Mouse (Mus musculus) ES-E14 (cell line): ENCODE data around the gene Atf7ip. TPM values are rescaled to one million over a fixed set of nuclear protein-coding genes. Genes with fewer than 3 reads are reported as not detected.

Experiments
- DNase-seq: peaks from one replicate; pipeline ENCODE4 v3.0.0-alpha.2; 2013; ENCODE audit warnings: low read depth, low spot score
- H3K27ac ChIP-seq: 2 replicates; pipeline ENCODE4 v1.5.1; 2012; ENCODE audit warnings: low read depth, mild to moderate bottlenecking, low read length, moderate library complexity, mixed read lengths; ENCODE audit not compliant: poor library complexity, insufficient read depth, severe bottlenecking
- H3K36me3 ChIP-seq: 2 replicates; pipeline ENCODE4 v1.6.1; 2012; ENCODE audit warnings: mild to moderate bottlenecking, low read length, moderate library complexity, mixed read lengths; ENCODE audit not compliant: control insufficient read depth, poor library complexity, insufficient read depth, severe bottlenecking
- H3K4me1 ChIP-seq, 2 experiments: fragments of 150-350 bp in 1 of 2; sonication (generic) in 1 of 2; 2 replicates each; pipeline ENCODE4 v1.6.1; 2012; ENCODE audit warnings: low read length in 2 of 2, mild to moderate bottlenecking in 1 of 2, mixed read lengths in 1 of 2; ENCODE audit not compliant: control insufficient read depth in 2 of 2, insufficient read depth in 2 of 2, poor library complexity in 1 of 2
- H3K4me3 ChIP-seq, 2 experiments: fragments of 150-350 bp in 1 of 2; sonication (generic) in 1 of 2; 2 replicates each; pipeline ENCODE4 v1.5.1; 2012; ENCODE audit warnings: low read length in 2 of 2, low read depth in 1 of 2, mild to moderate bottlenecking in 1 of 2, mixed read lengths in 1 of 2; ENCODE audit not compliant: insufficient read depth in 1 of 2, poor library complexity in 1 of 2, severe bottlenecking in 1 of 2
- H3K9ac ChIP-seq: 2 replicates; pipeline ENCODE4 v1.6.1; 2012; ENCODE audit warnings: low read depth, mild to moderate bottlenecking, low read length, mixed read lengths; ENCODE audit not compliant: poor library complexity, insufficient read depth, severe bottlenecking
- H3K9me3 ChIP-seq: fragments of 150-350 bp; sonication (generic); 2 replicates; pipeline ENCODE4 v1.6.1; 2012; ENCODE audit warnings: low read depth, mild to moderate bottlenecking, low read length; ENCODE audit not compliant: control insufficient read depth, insufficient read depth
- CHD2 ChIP-seq: IDR thresholded peaks from 2 replicates; pipeline ENCODE4 v1.6.1; 2014; ENCODE audit warnings: mild to moderate bottlenecking, low read depth, low read length, inconsistent platforms
- HCFC1 ChIP-seq: IDR thresholded peaks from 2 replicates; pipeline ENCODE4 v1.6.1; 2012; ENCODE audit warnings: low read length, inconsistent platforms, borderline replicate concordance; ENCODE audit not compliant: insufficient read depth
- MAFK ChIP-seq: IDR thresholded peaks from 2 replicates; pipeline ENCODE4 v1.6.1; 2014; ENCODE audit warnings: mild to moderate bottlenecking, low read depth, low read length, inconsistent platforms; ENCODE audit not compliant: insufficient read depth
- ZC3H11A ChIP-seq: IDR thresholded peaks from 2 replicates; pipeline ENCODE4 v1.6.1; 2012; ENCODE audit warnings: low read depth, mild to moderate bottlenecking, inconsistent platforms, low read length, borderline replicate concordance
- ZNF384 ChIP-seq: IDR thresholded peaks from 2 replicates; pipeline ENCODE4 v1.6.1; 2012; ENCODE audit warnings: low read depth, low read length, inconsistent platforms
- in situ Hi-C, 2 experiments: fragments of 600-800 bp; cut with MboI; formaldehyde crosslinking; loops; one replicate each; pipeline ENCODE4 v1.15.1; 2025; ENCODE audit warnings: low sequenced_read_pairs in 2 of 2, inconsistent platforms in 1 of 2; ENCODE audit not compliant: unreplicated experiment in 2 of 2
- total RNA-seq: library from RNA; depleted of rRNA; stranded (reverse); fragments of 300-350 nt; gene quantifications from 2 replicates; pipeline ENCODE4 v1.2.3, GENCODE M21; 2012

The Atf7ip gene
- total RNA-seq, 1 experiment, result 26.8 TPM

GRCm38 (mm10) chr6:136492251-136492650 is 13.7 kb upstream of the Atf7ip start:
- no peak overlapping the region; the same call in 1 of the 2 replicates for H3K27ac ChIP-seq
- peaks cover 2% of the 10 kb centered on the region; the same call in 1 of the 2 replicates for H3K36me3 ChIP-seq
- no peak overlapping the region for H3K9ac ChIP-seq
- H3K4me1 ChIP-seq, result peaks cover under 1 to 10% of the 10 kb centered on the region in 2 experiments; a peak in 2 of 4 replicates
- no peak overlapping the region for H3K4me3 ChIP-seq
- in situ Hi-C loops, result no loop called here
- no peaks in the 10 kb centered on the region for H3K9me3 ChIP-seq
- no peak for TF ChIP-seq MAFK
- no peak for TF ChIP-seq ZNF384
- no peak for TF ChIP-seq ZC3H11A
- no peak for TF ChIP-seq HCFC1
- no peak for TF ChIP-seq CHD2
- DNase-seq, result no peak

GRCm38 (mm10) chr6:136493486-136493885 is 12.5 kb upstream of the Atf7ip start:
- no peak for DNase-seq
- Histone ChIP-seq H3K4me3 (no peak overlapping the region), H3K36me3 (peaks cover 2% of the 10 kb centered on the region; the same call in 1 of the 2 replicates), H3K9me3 (no peaks in the 10 kb centered on the region), H3K9ac (no peak overlapping the region), H3K4me1 (peaks cover 0 to 7% of the 10 kb centered on the region in 2 experiments; a peak in 2 of 4 replicates), H3K27ac (no peak overlapping the region)
- in situ Hi-C loops, result no loop called here
- TF ChIP-seq ZC3H11A (no peak), ZNF384 (no peak), CHD2 (no peak), MAFK (no peak), HCFC1 (no peak)

GRCm38 (mm10) chr6:136493910-136494751 is 11.8 kb upstream of the Atf7ip start:
- TF ChIP-seq MAFK (no peak), CHD2 (no peak), ZNF384 (no peak), HCFC1 (no peak), ZC3H11A (no peak)
- no peak for DNase-seq
- Histone ChIP-seq H3K9me3 (no peaks in the 10 kb centered on the region), H3K9ac (no peak overlapping the region), H3K4me3 (no peak overlapping the region), H3K27ac (no peak overlapping the region), H3K4me1 (peaks cover 0 to 7% of the 10 kb centered on the region in 2 experiments; a peak in 2 of 4 replicates), H3K36me3 (peaks cover 2% of the 10 kb centered on the region; the same call in 1 of the 2 replicates)
- in situ Hi-C loops, result no loop called here

GRCm38 (mm10) chr6:136495023-136495422 is 10.9 kb upstream of the Atf7ip start:
- Histone ChIP-seq H3K9me3 (no peaks in the 10 kb centered on the region), H3K27ac (peak overlapping the region; percentile 9; the same call in 1 of the 2 replicates), H3K9ac (no peak overlapping the region), H3K4me3 (no peak overlapping the region), H3K4me1 (peaks cover 0 to 14% of the 10 kb centered on the region in 2 experiments; a peak in 2 of 4 replicates), H3K36me3 (peaks cover 2% of the 10 kb centered on the region; the same call in 1 of the 2 replicates)
- DNase-seq, result no peak
- TF ChIP-seq ZC3H11A, result no peak
- TF ChIP-seq HCFC1, result no peak
- TF ChIP-seq CHD2, result no peak
- no peak for TF ChIP-seq MAFK
- no peak for TF ChIP-seq ZNF384
- in situ Hi-C loops, result no loop called here
